Mouse (Mus musculus) MEL (cell line): ENCODE results near the gene Megf6. TPM values are rescaled to one million over a fixed set of nuclear protein-coding genes. Genes with fewer than 3 reads are reported as not detected.

Experiments
- DNase-seq: peaks from one replicate; pipeline ENCODE4 v3.0.0; 2011; ENCODE audit warnings: low read depth, low spot score
- H3K27ac ChIP-seq: 2 replicates; pipeline ENCODE4 v1.5.1; 2012; ENCODE audit warnings: low read depth, mild to moderate bottlenecking, control low read depth, low read length, moderate library complexity; ENCODE audit not compliant: control insufficient read depth
- H3K27me3 ChIP-seq, 2 experiments: fragments of 150-350 bp in 1 of 2; sonication (generic) in 1 of 2; 2 replicates each; pipeline ENCODE4 v1.6.1; 2012; ENCODE audit warnings: low read length in 2 of 2, mild to moderate bottlenecking in 2 of 2, improper control_type of control experiment in 1 of 2, moderate library complexity in 1 of 2; ENCODE audit not compliant: insufficient read depth in 2 of 2, control insufficient read depth in 1 of 2
- H3K36me3 ChIP-seq, 2 experiments: 2 replicates each; pipeline ENCODE4 v1.6.1; 2012 to 2014; ENCODE audit warnings: low read length in 2 of 2, improper control_type of control experiment in 1 of 2, inconsistent platforms in 1 of 2, mild to moderate bottlenecking in 1 of 2; ENCODE audit not compliant: insufficient read depth in 2 of 2, control insufficient read depth in 1 of 2
- H3K4me1 ChIP-seq, 2 experiments: fragments of 150-350 bp in 1 of 2; sonication (generic) in 1 of 2; 2 replicates each; pipeline ENCODE4 v1.6.1; 2012; ENCODE audit warnings: low read length in 2 of 2, improper control_type of control experiment in 1 of 2, mild to moderate bottlenecking in 1 of 2; ENCODE audit not compliant: insufficient read depth in 2 of 2, control insufficient read depth in 1 of 2
- H3K4me3 ChIP-seq, 2 experiments: fragments of 150-350 bp in 1 of 2; sonication (generic) in 1 of 2; 2 replicates each; pipeline ENCODE4 v1.5.1; 2012; ENCODE audit warnings: low read depth in 2 of 2, low read length in 2 of 2, mild to moderate bottlenecking in 2 of 2, moderate library complexity in 2 of 2, control low read depth in 1 of 2, improper control_type of control experiment in 1 of 2; ENCODE audit not compliant: control insufficient read depth in 1 of 2, insufficient read depth in 1 of 2
- H3K79me2 ChIP-seq: 2 replicates; pipeline ENCODE4 v1.6.1; 2012; ENCODE audit warnings: mild to moderate bottlenecking, low read length, moderate library complexity; ENCODE audit not compliant: control insufficient read depth, poor library complexity, insufficient read depth
- H3K9ac ChIP-seq: 2 replicates; pipeline ENCODE4 v1.6.1; 2012; ENCODE audit warnings: low read depth, mild to moderate bottlenecking, control low read depth, low read length, moderate library complexity; ENCODE audit not compliant: control insufficient read depth, poor library complexity, severe bottlenecking
- H3K9me3 ChIP-seq: fragments of 150-350 bp; sonication (generic); replicated peaks from 2 replicates; pipeline ENCODE4 v1.6.1; 2012; ENCODE audit warnings: mild to moderate bottlenecking, low read length, improper control_type of control experiment, moderate library complexity; ENCODE audit not compliant: insufficient read depth
- BHLHE40 ChIP-seq: IDR thresholded peaks from 2 replicates; pipeline ENCODE4 v1.6.1; 2012; ENCODE audit warnings: low read depth, mild to moderate bottlenecking, inconsistent platforms, low read length, improper control_type of control experiment, borderline replicate concordance
- CHD1 ChIP-seq: IDR thresholded peaks from 2 replicates; pipeline ENCODE4 v1.6.1; 2012; ENCODE audit warnings: low read depth, mild to moderate bottlenecking, inconsistent platforms, low read length, improper control_type of control experiment
- CHD2 ChIP-seq: IDR thresholded peaks from 2 replicates; pipeline ENCODE4 v1.6.1; 2011; ENCODE audit warnings: low read length, improper control_type of control experiment
- E2F4 ChIP-seq: IDR thresholded peaks from 2 replicates; pipeline ENCODE4 v1.6.1; 2011; ENCODE audit warnings: low read depth, low read length, improper control_type of control experiment, borderline replicate concordance
- ELF1 ChIP-seq: IDR thresholded peaks from 2 replicates; pipeline ENCODE4 v1.6.1; 2014; ENCODE audit warnings: low read depth, mild to moderate bottlenecking, inconsistent platforms, low read length, improper control_type of control experiment, moderate library complexity
- ETS1 ChIP-seq: IDR thresholded peaks from 2 replicates; pipeline ENCODE4 v1.6.1; 2012; ENCODE audit warnings: low read depth, mild to moderate bottlenecking, inconsistent platforms, low read length, improper control_type of control experiment, moderate library complexity
- GABPA ChIP-seq: IDR thresholded peaks from 2 replicates; pipeline ENCODE4 v1.6.1; 2012; ENCODE audit warnings: low read depth, mild to moderate bottlenecking, inconsistent platforms, low read length, improper control_type of control experiment, moderate library complexity
- GATA1 ChIP-seq: IDR thresholded peaks from 2 replicates; pipeline ENCODE4 v1.6.1; 2011; ENCODE audit warnings: low read depth, low read length, improper control_type of control experiment
- HCFC1 ChIP-seq: IDR thresholded peaks from 2 replicates; pipeline ENCODE4 v1.6.1; 2012; ENCODE audit warnings: low read depth, mild to moderate bottlenecking, inconsistent platforms, low read length, improper control_type of control experiment, moderate library complexity
- JUND ChIP-seq: IDR thresholded peaks from 2 replicates; pipeline ENCODE4 v1.6.1; 2011; ENCODE audit warnings: low read depth, mild to moderate bottlenecking, improper control_type of control experiment, low read length
- KAT2A ChIP-seq: conservative IDR thresholded peaks from 2 replicates; pipeline ENCODE4 v1.6.1; 2012; ENCODE audit warnings: low read depth, low read length, improper control_type of control experiment, inconsistent platforms
- MEF2A ChIP-seq: IDR thresholded peaks from 2 replicates; pipeline ENCODE4 v1.6.1; 2014; ENCODE audit warnings: low read depth, mild to moderate bottlenecking, inconsistent platforms, low read length, improper control_type of control experiment; ENCODE audit not compliant: poor library complexity, insufficient replicate concordance, severe bottlenecking; ENCODE audit errors: extremely low read depth
- MYB ChIP-seq: IDR thresholded peaks from 2 replicates; pipeline ENCODE4 v1.6.1; 2011; ENCODE audit warnings: mild to moderate bottlenecking, low read depth, low read length, improper control_type of control experiment
- NRF1 ChIP-seq: IDR thresholded peaks from 2 replicates; pipeline ENCODE4 v1.6.1; 2014; ENCODE audit warnings: low read depth, mild to moderate bottlenecking, inconsistent platforms, low read length, improper control_type of control experiment, moderate library complexity; ENCODE audit not compliant: poor library complexity, insufficient read depth, severe bottlenecking
- POLR2AphosphoS2 ChIP-seq: IDR thresholded peaks from 2 replicates; pipeline ENCODE4 v1.6.1; 2011; ENCODE audit warnings: low read length, improper control_type of control experiment
- RAD21 ChIP-seq: IDR thresholded peaks from 2 replicates; pipeline ENCODE4 v1.6.1; 2011; ENCODE audit warnings: mild to moderate bottlenecking, low read depth, low read length, improper control_type of control experiment
- SIN3A ChIP-seq: IDR thresholded peaks from 2 replicates; pipeline ENCODE4 v1.6.1; 2012; ENCODE audit warnings: low read length, improper control_type of control experiment, inconsistent platforms
- SMC3 ChIP-seq: IDR thresholded peaks from 2 replicates; pipeline ENCODE4 v1.6.1; 2011; ENCODE audit warnings: low read depth, low read length, improper control_type of control experiment
- TBP ChIP-seq: IDR thresholded peaks from 2 replicates; pipeline ENCODE4 v1.8.0; 2011; ENCODE audit warnings: low read depth, low read length, improper control_type of control experiment
- TCF12 ChIP-seq: IDR thresholded peaks from 2 replicates; pipeline ENCODE4 v1.6.1; 2014; ENCODE audit warnings: low read depth, mild to moderate bottlenecking, inconsistent platforms, low read length, improper control_type of control experiment, moderate library complexity
- USF2 ChIP-seq, 2 experiments: IDR thresholded peaks; 2 replicates each; pipeline ENCODE4 v1.6.1; 2011 to 2012; ENCODE audit warnings: improper control_type of control experiment in 2 of 2, low read length in 2 of 2, borderline replicate concordance in 1 of 2, inconsistent platforms in 1 of 2, low read depth in 1 of 2, mild to moderate bottlenecking in 1 of 2; ENCODE audit not compliant: insufficient read depth in 1 of 2
- ZMIZ1 ChIP-seq: IDR thresholded peaks from 2 replicates; pipeline ENCODE4 v1.6.1; 2012; ENCODE audit warnings: low read depth, mild to moderate bottlenecking, inconsistent platforms, low read length, improper control_type of control experiment, moderate library complexity
- polyA plus RNA-seq, 2 experiments: library from polyadenylated mRNA; stranded (reverse) in 1 of 2; unstranded in 1 of 2; fragments of >175 nt in 1 of 2; fragments of >200 nt in 1 of 2; gene quantifications; 2 replicates each; pipeline versions ENCODE4 v1.2.1 to v1.2.4; 2012; ENCODE audit warnings: low replicate concordance in 2 of 2, low read depth in 1 of 2; ENCODE audit not compliant: insufficient read length in 2 of 2, insufficient read depth in 1 of 2, missing spikeins in 1 of 2
- total RNA-seq: library from RNA; depleted of rRNA; stranded (reverse); fragments of 300-350 nt; gene quantifications from 2 replicates; pipeline ENCODE4 v1.2.3, GENCODE M21; 2012

The Megf6 gene
- total and polyA plus RNA-seq, 3 experiments: 0.07 to 0.12 TPM; not detected in 1

- H3K9me3 ChIP-seq: no peaks in the 10 kb centered on the region
- H3K9ac ChIP-seq: no peak overlapping the region
- no peaks in the 10 kb centered on the region for H3K27me3 ChIP-seq
- no peak overlapping the region for H3K4me3 ChIP-seq
- no peak for DNase-seq
- no peaks in the 10 kb centered on the region for H3K4me1 ChIP-seq
- H3K79me2 ChIP-seq: no peaks in the 10 kb centered on the region
- no peaks in the 10 kb centered on the region for H3K36me3 ChIP-seq
- H3K27ac ChIP-seq: no peak overlapping the region
- TF ChIP-seq CHD1 (no peak), RAD21 (no peak), POLR2AphosphoS2 (no peak), E2F4 (no peak), JUND (no peak), USF2 (IDR thresholded peaks at IDR 0.05; ENCODE audit: borderline replicate concordance in 1 of 2, insufficient read depth in 1 of 2, low read depth in 1 of 2, low read length in 2 of 2) (no peak), SMC3 (no peak), SIN3A (no peak), CHD2 (no peak)
Measured at GRCm38 (mm10) chr4:154209825-154210224, 39.3 kb downstream of the Megf6 start.

GRCm38 (mm10) chr4:154211459-154211858 is 40.9 kb downstream of the Megf6 start:
- Histone ChIP-seq H3K27ac (no peak overlapping the region), H3K9ac (no peak overlapping the region), H3K4me1 (no peaks in the 10 kb centered on the region), H3K79me2 (no peaks in the 10 kb centered on the region), H3K27me3 (no peaks in the 10 kb centered on the region), H3K9me3 (no peaks in the 10 kb centered on the region), H3K4me3 (no peak overlapping the region), H3K36me3 (no peaks in the 10 kb centered on the region)
- DNase-seq: no peak
- TF ChIP-seq JUND: no peak
- TF ChIP-seq GABPA: no peak
- TF ChIP-seq RAD21: no peak
- TF ChIP-seq TBP: no peak
- no peak for TF ChIP-seq GATA1
- no peak for TF ChIP-seq MYB
- no peak for TF ChIP-seq ETS1
- no peak for TF ChIP-seq ZMIZ1
- TF ChIP-seq POLR2AphosphoS2: no peak
- TF ChIP-seq ELF1: no peak
- no peak for TF ChIP-seq BHLHE40
- TF ChIP-seq NRF1: no peak
- no peak for TF ChIP-seq KAT2A
- TF ChIP-seq HCFC1: no peak
- TF ChIP-seq MEF2A: no peak
- TF ChIP-seq TCF12: no peak
- no peak for TF ChIP-seq CHD2
